Mouse (Mus musculus): ENCODE measurements at regions not wholly inside any gene's neighbourhood (a gene's known extent, or its start where the extent isn't known, plus 50 kb on each side); places are given as distances from the start of the nearest gene placed in this dataset.
A peak's percentile ranks its signal among the peaks of the same experiment; 100 is the strongest.

DNA sequence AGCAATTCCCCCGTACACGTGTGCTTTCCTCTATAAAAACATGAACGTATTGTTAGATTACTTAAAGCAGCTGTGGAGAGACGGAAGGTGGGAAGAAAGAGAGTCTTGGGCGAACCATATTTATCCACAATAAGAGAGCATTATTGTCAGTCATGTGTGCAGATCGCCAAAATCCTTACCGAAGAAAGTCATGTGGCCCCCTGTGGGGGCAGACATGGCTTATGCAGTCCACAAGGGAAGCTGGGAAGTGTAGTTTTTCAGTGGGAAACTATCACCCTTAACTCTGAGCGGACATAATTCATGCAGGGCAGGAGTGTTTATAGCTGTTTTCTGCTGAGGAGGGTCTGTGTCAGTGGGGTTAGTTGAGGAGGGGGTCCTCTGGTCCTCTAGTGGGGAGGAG is 90.8 kb downstream of the Nxnl2 start:
- ATAC-seq, result no peak

DNA sequence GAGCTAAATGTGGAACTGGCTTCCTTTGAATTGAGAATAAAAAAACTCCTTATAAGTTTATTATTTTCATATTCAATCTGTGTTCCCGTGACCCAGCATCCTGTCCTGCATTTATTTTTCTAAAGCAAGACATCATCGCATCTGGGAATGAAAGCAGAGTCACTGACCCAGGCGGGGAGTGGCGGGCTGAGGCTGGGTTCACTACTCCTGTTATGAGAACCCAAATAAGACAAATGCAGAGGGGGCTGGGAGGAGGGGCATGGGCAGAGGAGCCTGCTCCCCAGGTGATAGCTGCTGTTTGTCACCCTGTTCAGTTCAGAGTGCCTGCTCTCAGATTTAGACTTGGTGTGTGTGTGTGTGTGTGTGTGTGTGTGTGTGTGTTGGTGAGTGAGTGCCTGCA is 102.0 kb downstream of the Nxnl2 start:
- DNase-seq (ENCODE audit: low spot score), result no peak
- Histone ChIP-seq H3K27ac (ENCODE audit: low read depth, low read length) (no peak overlapping the region), H3K4me2 (ENCODE audit: low read length) (no peak overlapping the region), H3K9ac (ENCODE audit: low read length) (no peak overlapping the region), H3K36me3 (ENCODE audit: control insufficient read depth, insufficient read depth, low read length) (no peaks in the 10 kb centered on the region), H3K4me3 (ENCODE audit: low read depth, low read length) (no peak overlapping the region), H3K4me1 (ENCODE audit: control insufficient read depth, insufficient read depth, low read length) (no peaks in the 10 kb centered on the region), H3K27me3 (replicated peaks; ENCODE audit: control insufficient read depth, insufficient read depth, low read length) (no peaks in the 10 kb centered on the region), H3K9me3 (replicated peaks; ENCODE audit: control insufficient read depth, low read length) (no peaks in the 10 kb centered on the region)
- no peak for ATAC-seq
- 90% methylated on average over 4 of the region's 4 CpGs for WGBS

More for the DNA sequence above, 90.8 kb downstream of the Nxnl2 start:
- Histone ChIP-seq H3K27ac (ENCODE audit: low read depth, low read length) (no peak overlapping the region), H3K4me3 (ENCODE audit: low read depth, low read length) (no peak overlapping the region), H3K9me3 (replicated peaks; ENCODE audit: control insufficient read depth, low read length) (no peaks in the 10 kb centered on the region), H3K36me3 (ENCODE audit: control insufficient read depth, insufficient read depth, low read length) (no peaks in the 10 kb centered on the region), H3K27me3 (replicated peaks; ENCODE audit: control insufficient read depth, insufficient read depth, low read length) (no peaks in the 10 kb centered on the region), H3K9ac (ENCODE audit: low read length) (no peak overlapping the region), H3K4me2 (ENCODE audit: low read length) (no peak overlapping the region), H3K4me1 (ENCODE audit: control insufficient read depth, insufficient read depth, low read length) (no peaks in the 10 kb centered on the region)
- DNase-seq (ENCODE audit: low spot score), result peak; percentile 13
- 70% methylated on average over 8 of the region's 8 CpGs for WGBS

GRCm38 (mm10) chr13:51274639-51275038 is 103.8 kb downstream of the Nxnl2 start:
- H3K9me3 ChIP-seq (replicated peaks; ENCODE audit: control insufficient read depth, low read length), result no peaks in the 10 kb centered on the region
- H3K36me3 ChIP-seq (ENCODE audit: control insufficient read depth, insufficient read depth, low read length), result no peaks in the 10 kb centered on the region
- H3K9ac ChIP-seq (ENCODE audit: low read length), result no peak overlapping the region
- WGBS, result 82% methylated on average over 5 of the region's 5 CpGs
- no peak overlapping the region for H3K27ac ChIP-seq (ENCODE audit: low read depth, low read length)
- no peak overlapping the region for H3K4me2 ChIP-seq (ENCODE audit: low read length)
- H3K4me3 ChIP-seq (ENCODE audit: low read depth, low read length), result no peak overlapping the region
- no peaks in the 10 kb centered on the region for H3K27me3 ChIP-seq (replicated peaks; ENCODE audit: control insufficient read depth, insufficient read depth, low read length)
- ATAC-seq, result no peak
- H3K4me1 ChIP-seq (ENCODE audit: control insufficient read depth, insufficient read depth, low read length), result no peaks in the 10 kb centered on the region
- DNase-seq (ENCODE audit: low spot score), result no peak

GRCm38 (mm10) chr13:51276601-51277000 is 105.8 kb downstream of the Nxnl2 start:
- Histone ChIP-seq H3K27me3 (replicated peaks; ENCODE audit: control insufficient read depth, insufficient read depth, low read length) (no peaks in the 10 kb centered on the region), H3K9me3 (replicated peaks; ENCODE audit: control insufficient read depth, low read length) (no peaks in the 10 kb centered on the region), H3K9ac (ENCODE audit: low read length) (no peak overlapping the region), H3K4me2 (ENCODE audit: low read length) (no peak overlapping the region), H3K27ac (ENCODE audit: low read depth, low read length) (no peak overlapping the region), H3K4me3 (ENCODE audit: low read depth, low read length) (no peak overlapping the region), H3K36me3 (ENCODE audit: control insufficient read depth, insufficient read depth, low read length) (no peaks in the 10 kb centered on the region), H3K4me1 (ENCODE audit: control insufficient read depth, insufficient read depth, low read length) (no peaks in the 10 kb centered on the region)
- DNase-seq (ENCODE audit: low spot score), result no peak
- 92% methylated on average over 7 of the region's 7 CpGs for WGBS
- no peak for ATAC-seq

DNA sequence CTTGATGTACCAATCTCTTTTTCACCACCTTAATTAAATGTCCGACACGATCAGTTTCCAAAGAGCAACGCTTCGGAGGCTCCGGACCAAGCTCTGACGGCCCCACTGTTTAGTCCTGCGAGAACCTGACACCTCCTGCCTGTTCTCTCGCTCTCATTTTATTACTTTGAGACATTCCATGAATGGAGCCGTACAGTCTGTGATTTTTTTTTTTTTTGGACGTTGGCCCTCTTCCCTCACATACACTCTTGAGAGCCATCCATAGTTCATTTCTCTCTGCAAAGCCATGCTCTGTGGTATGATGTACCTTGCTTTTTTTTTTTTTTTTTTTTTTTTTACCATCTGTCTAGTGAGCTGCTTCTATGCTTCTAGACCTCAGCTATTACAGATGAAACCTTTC is 106.7 kb downstream of the Nxnl2 start:
- DNase-seq (ENCODE audit: low spot score) (no peak), ATAC-seq (no peak)
- Histone ChIP-seq H3K36me3 (ENCODE audit: control insufficient read depth, insufficient read depth, low read length) (no peaks in the 10 kb centered on the region), H3K4me2 (ENCODE audit: low read length) (no peak overlapping the region), H3K27ac (ENCODE audit: low read depth, low read length) (no peak overlapping the region), H3K4me1 (ENCODE audit: control insufficient read depth, insufficient read depth, low read length) (no peaks in the 10 kb centered on the region), H3K9ac (ENCODE audit: low read length) (no peak overlapping the region), H3K9me3 (replicated peaks; ENCODE audit: control insufficient read depth, low read length) (no peaks in the 10 kb centered on the region), H3K27me3 (replicated peaks; ENCODE audit: control insufficient read depth, insufficient read depth, low read length) (no peaks in the 10 kb centered on the region), H3K4me3 (ENCODE audit: low read depth, low read length) (no peak overlapping the region)
- 75% methylated on average over 10 of the region's 10 CpGs for WGBS

GRCm38 (mm10) chr13:51279642-51280387 is 109.0 kb downstream of the Nxnl2 start:
- ATAC-seq, result no peak

GRCm38 (mm10) chr13:51280388-51280753 is 109.5 kb downstream of the Nxnl2 start:
- DNase-seq (ENCODE audit: low spot score) (no peak), ATAC-seq (no peak)
- Histone ChIP-seq H3K4me1 (ENCODE audit: control insufficient read depth, insufficient read depth, low read length) (no peaks in the 10 kb centered on the region), H3K4me3 (ENCODE audit: low read depth, low read length) (no peak overlapping the region), H3K4me2 (ENCODE audit: low read length) (no peak overlapping the region), H3K9me3 (replicated peaks; ENCODE audit: control insufficient read depth, low read length) (no peaks in the 10 kb centered on the region), H3K36me3 (ENCODE audit: control insufficient read depth, insufficient read depth, low read length) (no peaks in the 10 kb centered on the region), H3K9ac (ENCODE audit: low read length) (no peak overlapping the region), H3K27ac (ENCODE audit: low read depth, low read length) (no peak overlapping the region), H3K27me3 (replicated peaks; ENCODE audit: control insufficient read depth, insufficient read depth, low read length) (no peaks in the 10 kb centered on the region)
- WGBS, result 79% methylated on average over 8 of the region's 8 CpGs

More at GRCm38 (mm10) chr13:51279642-51280387, 109.0 kb downstream of the Nxnl2 start:
- H3K9ac ChIP-seq (ENCODE audit: low read length), result no peak overlapping the region
- H3K4me1 ChIP-seq (ENCODE audit: control insufficient read depth, insufficient read depth, low read length), result no peaks in the 10 kb centered on the region
- peak; percentile 10 for DNase-seq (ENCODE audit: low spot score)
- no peaks in the 10 kb centered on the region for H3K9me3 ChIP-seq (replicated peaks; ENCODE audit: control insufficient read depth, low read length)
- no peak overlapping the region for H3K4me2 ChIP-seq (ENCODE audit: low read length)
- H3K27ac ChIP-seq (ENCODE audit: low read depth, low read length), result no peak overlapping the region
- no peak overlapping the region for H3K4me3 ChIP-seq (ENCODE audit: low read depth, low read length)
- no peaks in the 10 kb centered on the region for H3K27me3 ChIP-seq (replicated peaks; ENCODE audit: control insufficient read depth, insufficient read depth, low read length)
- 58% methylated on average over 8 of the region's 8 CpGs for WGBS
- H3K36me3 ChIP-seq (ENCODE audit: control insufficient read depth, insufficient read depth, low read length), result no peaks in the 10 kb centered on the region

DNA sequence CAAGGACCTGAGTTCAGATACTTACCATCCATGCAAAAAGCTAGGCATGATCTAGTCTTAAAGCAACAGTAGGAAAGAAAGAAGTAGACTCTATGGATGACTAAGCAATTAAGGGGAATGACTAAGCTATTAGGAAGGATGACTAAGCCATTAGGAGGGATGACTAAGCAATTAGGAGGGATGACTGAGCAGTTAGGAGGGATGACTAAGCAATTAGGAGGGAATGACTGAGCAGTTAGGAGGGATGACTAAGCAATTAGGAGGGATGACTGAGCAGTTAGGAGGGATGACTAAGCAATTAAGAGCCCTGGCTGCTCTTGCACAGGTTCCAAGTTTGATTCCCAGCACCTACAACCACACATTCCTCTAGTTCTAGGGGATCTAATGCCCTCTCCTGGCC is 113.9 kb downstream of the Nxnl2 start:
- no peaks in the 10 kb centered on the region for H3K27me3 ChIP-seq (replicated peaks; ENCODE audit: control insufficient read depth, insufficient read depth, low read length)
- H3K27ac ChIP-seq (ENCODE audit: low read depth, low read length), result no peak overlapping the region
- no peak overlapping the region for H3K4me2 ChIP-seq (ENCODE audit: low read length)
- no peaks in the 10 kb centered on the region for H3K36me3 ChIP-seq (ENCODE audit: control insufficient read depth, insufficient read depth, low read length)
- H3K9ac ChIP-seq (ENCODE audit: low read length), result no peak overlapping the region
- no peaks in the 10 kb centered on the region for H3K4me1 ChIP-seq (ENCODE audit: control insufficient read depth, insufficient read depth, low read length)
- ATAC-seq (no peak), DNase-seq (ENCODE audit: low spot score) (no peak)
- H3K4me3 ChIP-seq (ENCODE audit: low read depth, low read length), result no peak overlapping the region
- H3K9me3 ChIP-seq (replicated peaks; ENCODE audit: control insufficient read depth, low read length), result no peaks in the 10 kb centered on the region

DNA sequence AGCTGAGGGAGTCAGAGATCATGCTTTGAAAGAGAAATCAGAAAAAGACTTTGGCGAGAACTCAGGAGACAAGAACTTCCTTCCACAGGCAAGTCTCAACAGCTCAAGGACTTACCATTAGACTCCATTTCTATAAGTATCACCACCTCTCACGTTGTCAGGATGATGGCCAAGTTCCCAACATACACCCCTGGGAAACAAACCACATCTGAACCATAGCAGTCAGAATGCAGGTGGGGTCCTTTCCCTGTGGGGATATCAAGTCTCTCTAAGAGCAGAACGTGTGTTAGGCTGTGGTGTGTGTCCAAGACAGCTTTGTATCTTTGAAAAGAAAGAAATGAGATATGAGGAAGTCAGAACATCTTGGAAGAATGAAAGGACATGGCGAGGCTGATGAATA is 118.6 kb downstream of the Nxnl2 start:
- no peaks in the 10 kb centered on the region for H3K9me3 ChIP-seq (replicated peaks; ENCODE audit: control insufficient read depth, low read length)
- no peaks in the 10 kb centered on the region for H3K4me1 ChIP-seq (ENCODE audit: control insufficient read depth, insufficient read depth, low read length)
- WGBS, result 79% methylated on average over 4 of the region's 4 CpGs
- H3K9ac ChIP-seq (ENCODE audit: low read length), result no peak overlapping the region
- H3K4me3 ChIP-seq (ENCODE audit: low read depth, low read length), result no peak overlapping the region
- DNase-seq (ENCODE audit: low spot score) (no peak), ATAC-seq (no peak)
- H3K4me2 ChIP-seq (ENCODE audit: low read length), result no peak overlapping the region
- no peaks in the 10 kb centered on the region for H3K27me3 ChIP-seq (replicated peaks; ENCODE audit: control insufficient read depth, insufficient read depth, low read length)
- no peak overlapping the region for H3K27ac ChIP-seq (ENCODE audit: low read depth, low read length)
- no peaks in the 10 kb centered on the region for H3K36me3 ChIP-seq (ENCODE audit: control insufficient read depth, insufficient read depth, low read length)
